Mouse (Mus musculus): Measurements from ENCODE around the gene Tspan9.

DNA sequence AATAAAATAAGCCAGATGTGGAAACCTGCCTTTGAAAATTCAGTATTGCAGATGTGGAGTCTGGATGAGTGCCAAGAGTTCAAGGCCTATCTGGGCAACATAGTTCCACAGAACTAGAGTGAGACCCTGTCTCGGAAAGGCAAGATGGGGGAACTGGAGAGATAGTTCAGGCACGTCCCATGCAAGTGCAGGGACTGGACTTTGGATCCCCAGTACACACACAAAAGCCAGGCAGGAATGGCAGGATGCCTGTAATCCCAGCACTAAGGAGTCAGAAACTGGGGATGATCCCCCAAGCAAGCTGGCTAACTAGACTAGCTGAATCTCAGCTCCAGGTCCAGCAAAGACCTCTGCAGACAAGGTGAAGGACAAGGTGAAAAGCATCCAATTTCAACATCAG, 12.5 kb upstream of the Tspan9 start:
- TF ChIP-seq GATA1 (IDR thresholded peaks at IDR 0.05; ENCODE audit: borderline replicate concordance, low read length) (no peak), FLI1 (IDR thresholded peaks at IDR 0.05; ENCODE audit: low read length) (no peak)
